Mouse (Mus musculus): ENCODE measurements around the gene Foxo3. TPM values are rescaled to one million over a fixed set of nuclear protein-coding genes. Genes with fewer than 3 reads are reported as not detected.

The Foxo3 gene
- polyA plus RNA-seq, 1 experiment from 2014 or later: 4.6 TPM

DNA sequence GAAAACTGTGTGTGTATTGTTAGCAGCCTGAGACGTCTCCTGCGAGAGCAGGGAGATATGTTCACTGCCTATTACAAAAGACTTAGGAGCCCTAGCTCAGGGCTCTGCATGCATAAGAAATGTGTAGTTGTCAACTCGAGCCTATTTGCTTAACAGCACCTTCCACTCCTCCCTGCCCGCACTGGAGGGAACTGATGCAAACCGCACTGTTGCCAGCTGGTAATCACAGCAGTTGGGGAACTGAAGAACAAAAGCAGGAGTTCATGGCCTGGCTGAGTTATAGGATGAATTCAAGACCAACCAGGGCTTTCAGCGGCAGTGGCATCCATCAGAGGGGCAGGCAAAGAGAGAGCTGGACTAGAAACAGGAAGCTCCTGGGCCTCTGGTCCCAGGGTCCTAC lies 66.7 kb downstream of the Foxo3 start:
- Histone ChIP-seq H3K4me2 (replicated peaks) (no peak overlapping the region), H3K36me3 (no peaks in the 10 kb centered on the region), H3K4me1 (peaks cover 10% of the 10 kb centered on the region), H3K9me3 (no peaks in the 10 kb centered on the region), H3K4me3 (no peak overlapping the region), H3K9ac (replicated peaks) (no peak overlapping the region), H3K27me3 (no peaks in the 10 kb centered on the region), H3K27ac (replicated peaks) (no peak overlapping the region)
- ATAC-seq (replicated peaks): no peak
- 53% methylated on average over 6 of the region's 6 CpGs for WGBS

- no peaks in the 10 kb centered on the region for H3K9me3 ChIP-seq
- H3K4me1 ChIP-seq: peaks cover 10% of the 10 kb centered on the region
- ATAC-seq (replicated peaks): no peak
- no peaks in the 10 kb centered on the region for H3K27me3 ChIP-seq
- H3K4me2 ChIP-seq (replicated peaks): no peak overlapping the region
- no peak overlapping the region for H3K27ac ChIP-seq (replicated peaks)
- no peak overlapping the region for H3K4me3 ChIP-seq
- no peak overlapping the region for H3K9ac ChIP-seq (replicated peaks)
- H3K36me3 ChIP-seq: no peaks in the 10 kb centered on the region
- 91% methylated on average over 12 of the region's 12 CpGs for WGBS
Measured at GRCm38 (mm10) chr10:42207612-42208011, 68.9 kb downstream of the Foxo3 start.

- Histone ChIP-seq H3K9me3 (no peaks in the 10 kb centered on the region), H3K4me1 (peaks cover 6% of the 10 kb centered on the region), H3K4me3 (no peak overlapping the region), H3K9ac (replicated peaks) (no peak overlapping the region), H3K27ac (replicated peaks) (no peak overlapping the region), H3K4me2 (replicated peaks) (no peak overlapping the region), H3K27me3 (no peaks in the 10 kb centered on the region), H3K36me3 (no peaks in the 10 kb centered on the region)
- no peak for ATAC-seq (replicated peaks)
- 85% methylated on average over 20 of the region's 20 CpGs for WGBS
Measured at GRCm38 (mm10) chr10:42204768-42205412, 71.7 kb downstream of the Foxo3 start.

DNA sequence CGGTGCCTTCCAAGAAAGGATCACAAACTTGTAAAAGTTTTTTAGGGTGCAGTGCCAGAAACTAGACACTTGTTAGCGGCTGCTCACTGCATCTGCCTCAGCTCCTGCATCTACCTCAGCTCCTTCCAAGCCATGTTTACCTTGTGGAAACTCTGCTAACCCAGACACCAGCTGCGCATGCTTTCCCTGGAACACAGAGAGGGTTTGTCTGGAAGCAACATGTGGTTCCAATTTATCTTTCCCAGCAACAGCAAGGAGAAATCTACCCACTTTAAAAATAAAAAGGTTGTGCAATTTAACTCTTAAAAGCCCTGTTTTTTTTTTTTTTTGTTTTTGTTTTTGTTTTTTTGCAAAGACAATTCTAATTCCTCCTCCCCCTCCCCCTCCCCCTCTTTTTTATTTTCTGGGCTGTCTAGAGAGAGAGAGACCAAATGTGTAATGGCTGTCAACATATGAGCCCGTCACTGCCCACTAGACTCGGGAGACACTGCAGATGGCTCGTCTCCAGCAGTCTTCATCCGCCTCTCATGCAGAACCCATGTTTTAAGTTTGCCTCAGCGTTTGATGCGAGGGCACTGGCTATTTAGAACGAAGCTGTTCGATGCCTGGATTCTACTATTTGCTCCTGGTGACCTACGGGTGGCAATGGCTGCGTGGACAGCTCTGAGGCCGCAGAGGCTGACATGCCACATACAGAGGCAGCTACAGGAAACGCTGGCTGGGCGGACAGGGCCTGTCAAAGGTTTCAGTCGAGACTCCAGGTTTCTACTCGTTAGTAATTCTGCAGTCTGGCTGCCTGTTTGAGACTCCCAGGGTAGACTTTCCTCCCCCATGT lies 73.0 kb downstream of the Foxo3 start:
- no peak overlapping the region for H3K4me2 ChIP-seq (replicated peaks)
- no peaks in the 10 kb centered on the region for H3K36me3 ChIP-seq
- ATAC-seq (replicated peaks): no peak
- no peak overlapping the region for H3K4me3 ChIP-seq
- H3K9ac ChIP-seq (replicated peaks): no peak overlapping the region
- no peak overlapping the region for H3K27ac ChIP-seq (replicated peaks)
- peaks cover 9% of the 10 kb centered on the region; the same call in 1 of the 2 replicates for H3K4me1 ChIP-seq
- no peaks in the 10 kb centered on the region for H3K9me3 ChIP-seq
- 71% methylated on average over 18 of the region's 18 CpGs for WGBS
- no peaks in the 10 kb centered on the region for H3K27me3 ChIP-seq

DNA sequence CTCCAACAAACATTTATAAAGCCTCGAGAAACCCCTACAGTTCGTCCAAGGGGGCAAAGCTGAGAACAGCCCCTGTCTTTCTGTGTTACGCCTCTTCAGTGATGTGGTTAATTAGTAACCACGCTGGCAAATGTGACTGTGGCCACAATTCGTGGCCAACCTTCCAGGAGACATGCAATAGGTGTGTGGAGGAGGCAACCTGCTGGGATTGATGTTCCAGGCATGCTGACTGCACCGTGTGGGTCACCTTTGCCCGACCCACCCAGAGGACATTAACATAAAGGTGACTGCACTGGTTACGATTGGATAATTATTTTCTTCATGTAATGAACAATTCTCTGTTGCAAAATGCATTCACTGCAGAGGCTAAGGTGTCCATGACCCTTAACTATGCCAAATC lies 74.0 kb downstream of the Foxo3 start:
- H3K9me3 ChIP-seq: no peaks in the 10 kb centered on the region
- no peak for ATAC-seq (replicated peaks)
- no peak overlapping the region for H3K4me3 ChIP-seq
- no peak overlapping the region for H3K9ac ChIP-seq (replicated peaks)
- 79% methylated on average over 8 of the region's 8 CpGs for WGBS
- no peaks in the 10 kb centered on the region for H3K27me3 ChIP-seq
- no peak overlapping the region for H3K27ac ChIP-seq (replicated peaks)
- H3K36me3 ChIP-seq: peaks cover 1% of the 10 kb centered on the region
- peaks cover 9% of the 10 kb centered on the region; the same call in 1 of the 2 replicates for H3K4me1 ChIP-seq
- no peak overlapping the region for H3K4me2 ChIP-seq (replicated peaks)

- H3K9me3 ChIP-seq: no peaks in the 10 kb centered on the region
- peak; percentile 46; the same call in 1 of the 2 replicates for ATAC-seq (replicated peaks)
- no peak overlapping the region for H3K4me2 ChIP-seq (replicated peaks)
- peaks cover 13% of the 10 kb centered on the region for H3K36me3 ChIP-seq
- H3K9ac ChIP-seq (replicated peaks): no peak overlapping the region
- WGBS: 70% methylated on average over 3 of the region's 3 CpGs
- H3K4me3 ChIP-seq: no peak overlapping the region
- H3K4me1 ChIP-seq: peaks cover 9% of the 10 kb centered on the region; the same call in 1 of the 2 replicates
- no peak overlapping the region for H3K27ac ChIP-seq (replicated peaks)
- H3K27me3 ChIP-seq: no peaks in the 10 kb centered on the region
Measured at GRCm38 (mm10) chr10:42199472-42199871, 77.1 kb downstream of the Foxo3 start.

- peaks cover 9% of the 10 kb centered on the region; the same call in 1 of the 2 replicates for H3K4me1 ChIP-seq
- H3K9me3 ChIP-seq: no peaks in the 10 kb centered on the region
- 81% methylated on average over 3 of the region's 3 CpGs for WGBS
- H3K27ac ChIP-seq (replicated peaks): no peak overlapping the region
- H3K4me2 ChIP-seq (replicated peaks): no peak overlapping the region
- H3K27me3 ChIP-seq: no peaks in the 10 kb centered on the region
- no peak overlapping the region for H3K4me3 ChIP-seq
- H3K36me3 ChIP-seq: peaks cover 13% of the 10 kb centered on the region
- no peak for ATAC-seq (replicated peaks)
- no peak overlapping the region for H3K9ac ChIP-seq (replicated peaks)
Measured at GRCm38 (mm10) chr10:42198682-42199081, 77.9 kb downstream of the Foxo3 start.

GRCm38 (mm10) chr10:42194784-42195183 lies 81.8 kb downstream of the Foxo3 start:
- H3K9ac ChIP-seq (replicated peaks): no peak overlapping the region
- peaks cover 5% of the 10 kb centered on the region; the same call in 1 of the 2 replicates for H3K4me1 ChIP-seq
- WGBS: 91% methylated on average over 6 of the region's 6 CpGs
- no peaks in the 10 kb centered on the region for H3K9me3 ChIP-seq
- H3K4me2 ChIP-seq (replicated peaks): no peak overlapping the region
- no peaks in the 10 kb centered on the region for H3K27me3 ChIP-seq
- no peak for ATAC-seq (replicated peaks)
- peaks cover 13% of the 10 kb centered on the region for H3K36me3 ChIP-seq
- no peak overlapping the region for H3K27ac ChIP-seq (replicated peaks)
- H3K4me3 ChIP-seq: no peak overlapping the region

DNA sequence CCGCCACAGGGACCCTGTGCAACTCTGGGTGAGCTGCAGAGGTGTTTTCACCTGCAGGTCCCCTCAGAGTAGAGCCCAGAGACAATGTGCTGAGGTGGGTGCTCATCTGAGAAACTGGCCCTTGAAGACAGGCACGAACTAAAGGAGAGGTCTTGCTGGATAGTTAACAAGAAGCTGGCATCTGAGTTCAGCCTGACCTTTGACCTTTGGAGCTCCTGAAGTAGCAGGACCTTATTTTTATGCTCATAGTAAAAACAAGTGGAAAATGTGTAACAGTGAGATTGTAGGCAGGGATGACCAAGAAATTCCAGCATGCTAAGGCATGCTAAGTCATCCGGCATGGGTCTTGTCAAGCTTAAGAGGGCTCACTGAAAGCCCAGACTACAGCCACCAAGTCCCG lies 82.6 kb downstream of the Foxo3 start:
- ATAC-seq (replicated peaks): no peak
- Histone ChIP-seq H3K36me3 (peaks cover 13% of the 10 kb centered on the region), H3K4me2 (replicated peaks) (no peak overlapping the region), H3K27ac (replicated peaks) (no peak overlapping the region), H3K9me3 (no peaks in the 10 kb centered on the region), H3K9ac (replicated peaks) (no peak overlapping the region), H3K4me3 (no peak overlapping the region), H3K4me1 (no peaks in the 10 kb centered on the region), H3K27me3 (no peaks in the 10 kb centered on the region)
- WGBS: 83% methylated on average over 4 of the region's 4 CpGs

GRCm38 (mm10) chr10:42192951-42193350 lies 83.6 kb downstream of the Foxo3 start:
- WGBS: 31% methylated on average over 6 of the region's 6 CpGs
- no peak for ATAC-seq (replicated peaks)
- no peaks in the 10 kb centered on the region for H3K9me3 ChIP-seq

DNA sequence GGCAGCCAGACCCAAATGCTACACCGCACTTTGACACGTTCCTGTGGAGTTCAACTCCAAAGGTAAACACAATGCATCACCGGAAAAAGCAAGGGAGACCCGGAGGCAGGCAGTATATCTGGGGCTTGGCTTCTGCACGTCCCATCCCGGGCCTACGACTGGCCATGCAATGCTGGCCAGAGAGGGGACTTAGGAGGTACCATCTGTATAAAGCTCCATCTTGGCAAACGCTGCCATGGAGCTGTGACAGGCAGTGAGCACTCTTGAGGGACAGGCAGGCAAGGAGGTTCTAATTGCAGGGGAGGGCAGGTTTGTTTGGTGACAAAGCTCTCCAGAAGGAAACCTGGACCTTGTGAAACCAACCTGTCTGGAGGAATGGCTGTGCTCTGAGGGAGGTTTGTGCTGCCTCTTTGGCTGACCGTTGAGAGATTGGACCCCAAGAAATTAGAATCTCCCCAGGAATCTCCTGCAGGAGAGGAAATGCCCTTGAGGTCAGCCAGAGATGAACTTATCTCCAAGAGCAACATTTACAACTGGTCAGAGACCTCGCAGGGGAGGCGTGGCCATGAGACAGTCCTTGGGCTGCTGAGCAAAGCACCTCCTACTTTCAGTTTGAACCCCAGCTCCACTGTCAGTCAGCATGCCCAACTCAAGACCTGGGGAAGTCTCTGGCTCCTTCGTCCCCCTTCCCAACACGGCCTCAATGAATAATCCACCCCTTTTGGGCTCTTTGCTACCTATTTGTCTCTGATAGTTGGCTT lies 86.7 kb downstream of the Foxo3 start:
- WGBS: 88% methylated on average over 13 of the region's 13 CpGs
- Histone ChIP-seq H3K36me3 (no peaks in the 10 kb centered on the region), H3K9ac (replicated peaks) (no peak overlapping the region), H3K9me3 (no peaks in the 10 kb centered on the region), H3K4me2 (replicated peaks) (no peak overlapping the region), H3K4me3 (no peak overlapping the region), H3K27ac (replicated peaks) (no peak overlapping the region), H3K4me1 (peaks cover 9% of the 10 kb centered on the region; the same call in 1 of the 2 replicates), H3K27me3 (no peaks in the 10 kb centered on the region)
- ATAC-seq (replicated peaks): no peak

More at GRCm38 (mm10) chr10:42192951-42193350, 83.6 kb downstream of the Foxo3 start:
- H3K4me2 ChIP-seq (replicated peaks): no peak overlapping the region
- no peak overlapping the region for H3K9ac ChIP-seq (replicated peaks)
- no peak overlapping the region for H3K27ac ChIP-seq (replicated peaks)
- H3K27me3 ChIP-seq: no peaks in the 10 kb centered on the region
- H3K36me3 ChIP-seq: peaks cover 13% of the 10 kb centered on the region
- H3K4me1 ChIP-seq: peaks cover 6% of the 10 kb centered on the region; the same call in 1 of the 2 replicates
- H3K4me3 ChIP-seq: no peak overlapping the region

- Histone ChIP-seq H3K4me2 (replicated peaks) (no peak overlapping the region), H3K27me3 (no peaks in the 10 kb centered on the region), H3K9ac (replicated peaks) (no peak overlapping the region), H3K27ac (replicated peaks) (no peak overlapping the region), H3K36me3 (no peaks in the 10 kb centered on the region), H3K9me3 (no peaks in the 10 kb centered on the region), H3K4me1 (peaks cover 9% of the 10 kb centered on the region; the same call in 1 of the 2 replicates), H3K4me3 (no peak overlapping the region)
- 92% methylated on average over 8 of the region's 8 CpGs for WGBS
- ATAC-seq (replicated peaks): no peak
Measured at GRCm38 (mm10) chr10:42189037-42189436, 87.5 kb downstream of the Foxo3 start.

Measured in forebrain, embryonic 15.5 days (tissue).